Mouse (Mus musculus) lung, postnatal 0 days (tissue): ENCODE results near the gene Selenof. TPM values are rescaled to one million over a fixed set of nuclear protein-coding genes. Genes with fewer than 3 reads are reported as not detected.

Experiments
- ATAC-seq: fragments of 200-750 bp; cut with Nextera tagmentation; 2 replicates; pipeline ENCODE4 v1.8.0; 2017; ENCODE audit warnings: moderate library complexity
- DNase-seq: peaks from one replicate; pipeline ENCODE4 v3.0.0-alpha.2; 2016; ENCODE audit warnings: low spot score
- H3K27ac ChIP-seq: fragments of 300-500 bp; sonication (generic); 2 replicates; pipeline ENCODE4 v1.5.1; 2014; ENCODE audit warnings: antibody characterized with exemption, mild to moderate bottlenecking, low read length, mixed read lengths
- H3K27me3 ChIP-seq: fragments of 300-500 bp; sonication (generic); replicated peaks from 2 replicates; pipeline ENCODE4 v1.6.1; 2014; ENCODE audit warnings: low read length, mixed read lengths; ENCODE audit not compliant: insufficient read depth
- H3K36me3 ChIP-seq: fragments of 300-500 bp; sonication (generic); 2 replicates; pipeline ENCODE4 v1.6.1; 2014; ENCODE audit warnings: low read length, mixed read lengths; ENCODE audit not compliant: insufficient read depth
- H3K4me1 ChIP-seq: fragments of 300-500 bp; sonication (generic); 2 replicates; pipeline ENCODE4 v1.6.1; 2014; ENCODE audit warnings: antibody characterized with exemption, low read depth, low read length, mixed read lengths; ENCODE audit not compliant: insufficient read depth
- H3K4me2 ChIP-seq: fragments of 300-500 bp; sonication (generic); replicated peaks from 2 replicates; pipeline ENCODE4 v1.6.1; 2014; ENCODE audit warnings: low read depth, mild to moderate bottlenecking, low read length, moderate library complexity, mixed read lengths
- H3K4me3 ChIP-seq: fragments of 300-500 bp; sonication (generic); 2 replicates; pipeline ENCODE4 v1.5.1; 2014; ENCODE audit warnings: low read depth, low read length
- H3K9ac ChIP-seq: fragments of 300-500 bp; sonication (generic); replicated peaks from 2 replicates; pipeline ENCODE4 v1.6.1; 2014; ENCODE audit warnings: low read depth, mild to moderate bottlenecking
- H3K9me3 ChIP-seq: fragments of 300-500 bp; sonication (generic); 2 replicates; pipeline ENCODE4 v1.6.1; 2016; ENCODE audit warnings: low read length, mixed read lengths
- CTCF ChIP-seq: IDR thresholded peaks from 2 replicates; pipeline ENCODE4 v1.5.1; 2016; ENCODE audit warnings: antibody characterized with exemption, mild to moderate bottlenecking
- EP300 ChIP-seq: IDR thresholded peaks from 2 replicates; pipeline ENCODE4 v1.6.1; 2016; ENCODE audit warnings: antibody characterized with exemption, mild to moderate bottlenecking, control low read depth
- WGBS: fragments of 180-500 bp; shearing (Covaris S2); extraction: QIAGEN DNeasy Blood & Tissue Kit; methylation state at CpG from one replicate; pipeline ENCODE4 v1.1.7; 2014; 5-methylcytosine and 5-hydroxymethylcytosine counted together
- polyA plus RNA-seq: library from polyadenylated mRNA; unstranded; fragments of >200 nt; fragmentation: Nextera tagmentation; extraction: Ambion mirVana; gene quantifications from 2 replicates; pipeline ENCODE4 v1.2.1, GENCODE M21; 2015

The Selenof gene
- polyA plus RNA-seq, 1 experiment from 2014 or later = 926 TPM

GRCm38 (mm10) chr3:144556625-144557324 lies 13.3 kb upstream of the Selenof start:
- Histone ChIP-seq H3K9me3 (no peaks in the 10 kb centered on the region), H3K4me2 (peak overlapping the region; percentile 30; the same call in 1 of the 2 replicates)
- DNase-seq = no peak

DNA sequence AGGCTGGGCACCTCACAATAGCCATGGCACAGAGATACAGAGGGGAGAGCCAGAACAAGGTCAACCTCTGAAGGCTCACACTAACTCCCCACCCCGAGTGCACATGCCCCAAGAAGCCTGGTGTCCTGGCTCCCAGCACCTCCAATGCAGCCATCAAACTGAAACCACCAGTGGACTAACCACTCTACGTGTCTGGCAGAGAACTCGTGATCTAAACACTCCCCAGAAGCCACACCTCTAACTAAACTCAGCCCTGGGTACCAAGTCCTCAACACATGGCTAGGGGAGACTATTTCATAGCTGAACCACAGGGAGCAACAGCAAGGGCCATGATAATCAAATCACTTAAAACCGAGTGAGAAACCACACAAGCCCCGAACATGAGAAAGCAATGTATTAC lies 11.8 kb upstream of the Selenof start:
- Histone ChIP-seq H3K27me3 (no peaks in the 10 kb centered on the region), H3K36me3 (no peaks in the 10 kb centered on the region), H3K27ac (no peak overlapping the region), H3K9me3 (no peaks in the 10 kb centered on the region), H3K4me2 (no peak overlapping the region), H3K4me1 (peaks cover 13% of the 10 kb centered on the region), H3K9ac (no peak overlapping the region), H3K4me3 (no peak overlapping the region)
- 44% methylated on average over 5 of the region's 5 CpGs for WGBS
- no peak; the same call in 1 of the 2 replicates for ATAC-seq
- TF ChIP-seq EP300 = no peak
- TF ChIP-seq CTCF = no peak
- DNase-seq = no peak

More at GRCm38 (mm10) chr3:144556625-144557324, 13.3 kb upstream of the Selenof start:
- no peak overlapping the region for H3K9ac ChIP-seq
- H3K4me1 ChIP-seq = peaks cover 13% of the 10 kb centered on the region
- no peaks in the 10 kb centered on the region for H3K36me3 ChIP-seq
- no peaks in the 10 kb centered on the region for H3K27me3 ChIP-seq
- no peak for ATAC-seq
- 27% methylated on average over 16 of the region's 16 CpGs for WGBS
- no peak overlapping the region for H3K4me3 ChIP-seq
- H3K27ac ChIP-seq = no peak overlapping the region
- TF ChIP-seq CTCF (no peak), EP300 (no peak)

GRCm38 (mm10) chr3:144561511-144562250 lies 8.4 kb upstream of the Selenof start:
- Histone ChIP-seq H3K9ac (no peak overlapping the region), H3K27ac (no peak overlapping the region), H3K36me3 (no peaks in the 10 kb centered on the region), H3K9me3 (no peaks in the 10 kb centered on the region), H3K4me2 (peak overlapping the region; percentile 30), H3K4me1 (peaks cover 11% of the 10 kb centered on the region), H3K27me3 (no peaks in the 10 kb centered on the region), H3K4me3 (no peak overlapping the region)
- 54% methylated on average over 22 of the region's 22 CpGs for WGBS
- no peak for TF ChIP-seq EP300
- TF ChIP-seq CTCF = no peak
- ATAC-seq (peak; percentile 39; the same call in 1 of the 2 replicates), DNase-seq (no peak)

DNA sequence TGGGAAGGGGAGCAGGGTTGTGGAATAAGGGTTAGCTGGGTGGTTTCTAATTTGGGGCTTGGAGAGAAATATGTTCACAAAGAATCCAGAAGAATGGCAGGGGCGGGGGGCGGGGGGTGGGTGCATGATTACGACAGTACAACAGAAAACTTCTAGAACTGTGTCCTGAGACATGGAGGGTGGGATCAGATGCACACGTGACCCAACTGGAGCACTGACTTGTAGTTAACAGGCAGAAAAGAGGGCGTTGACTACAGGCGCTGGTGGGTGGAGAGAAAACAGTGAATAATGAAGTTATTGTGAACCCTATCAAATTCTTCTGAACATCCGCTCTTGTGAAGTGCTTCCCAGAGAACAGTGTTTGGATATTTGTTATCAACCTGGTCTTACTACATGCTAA lies 6.2 kb upstream of the Selenof start:
- Histone ChIP-seq H3K4me1 (no peaks in the 10 kb centered on the region), H3K4me2 (no peak overlapping the region), H3K9ac (no peak overlapping the region), H3K27ac (no peak overlapping the region), H3K4me3 (no peak overlapping the region), H3K9me3 (no peaks in the 10 kb centered on the region), H3K27me3 (no peaks in the 10 kb centered on the region), H3K36me3 (no peaks in the 10 kb centered on the region)
- WGBS = 71% methylated on average over 7 of the region's 7 CpGs
- TF ChIP-seq EP300 = no peak
- no peak for TF ChIP-seq CTCF
- no peak for DNase-seq
- ATAC-seq = no peak

- H3K27me3 ChIP-seq = no peaks in the 10 kb centered on the region
- no peaks in the 10 kb centered on the region for H3K4me1 ChIP-seq
- no peak; the same call in 1 of the 2 replicates for ATAC-seq
- H3K9ac ChIP-seq = no peak overlapping the region
- no peak overlapping the region for H3K4me2 ChIP-seq
- no peaks in the 10 kb centered on the region for H3K9me3 ChIP-seq
- TF ChIP-seq CTCF (no peak), EP300 (peak; percentile 96)
- H3K27ac ChIP-seq = no peak overlapping the region
- no peaks in the 10 kb centered on the region for H3K36me3 ChIP-seq
- peak; percentile 52 for DNase-seq
- 50% methylated on average over 7 of the region's 7 CpGs for WGBS
- H3K4me3 ChIP-seq = no peak overlapping the region
These were observed 4.9 kb upstream of the Selenof start for GRCm38 (mm10) chr3:144565212-144565611.

GRCm38 (mm10) chr3:144568861-144569361 lies 1.2 kb upstream of the Selenof start:
- peak overlapping the region; percentile 60; the same call in 1 of the 2 replicates for H3K27ac ChIP-seq
- peak overlapping the region; percentile 93 for H3K4me3 ChIP-seq
- H3K36me3 ChIP-seq = no peaks in the 10 kb centered on the region
- peaks cover 15% of the 10 kb centered on the region; the same call in 1 of the 2 replicates for H3K4me1 ChIP-seq
- DNase-seq (peak; percentile 48), ATAC-seq (no peak)
- H3K27me3 ChIP-seq = no peaks in the 10 kb centered on the region
- no peak for TF ChIP-seq CTCF
- no peak for TF ChIP-seq EP300
- no peaks in the 10 kb centered on the region for H3K9me3 ChIP-seq
- under 1% methylated on average over 21 of the region's 21 CpGs for WGBS
- peak overlapping the region; percentile 97 for H3K4me2 ChIP-seq
- H3K9ac ChIP-seq = peak overlapping the region; percentile 66
